Mouse (Mus musculus) cerebellum, adult 2 months (tissue): ENCODE measurements at regions not wholly inside any gene's neighbourhood (a gene's known extent, or its start where the extent isn't known, plus 50 kb on each side); places are given as distances from the start of the nearest gene placed in this dataset.

Experiments
- CTCF ChIP-seq: fragments of 200-500 bp; IDR thresholded peaks from 2 replicates; pipeline ENCODE4 v1.5.1; 2011; ENCODE audit warnings: low read depth, mild to moderate bottlenecking, control low read depth, low read length, moderate library complexity, borderline replicate concordance; ENCODE audit not compliant: insufficient read depth
- POLR2A ChIP-seq: fragments of 200-500 bp; IDR thresholded peaks from 2 replicates; pipeline ENCODE4 v1.6.1; 2011; ENCODE audit warnings: low read length, control low read depth, borderline replicate concordance; ENCODE audit not compliant: insufficient read depth

- TF ChIP-seq POLR2A (no peak), CTCF (no peak)
Observed at GRCm38 (mm10) chr13:16656110-16656509, 644.5 kb downstream of the Inhba start.
